Mouse (Mus musculus): ENCODE measurements around the gene Map2.

DNA sequence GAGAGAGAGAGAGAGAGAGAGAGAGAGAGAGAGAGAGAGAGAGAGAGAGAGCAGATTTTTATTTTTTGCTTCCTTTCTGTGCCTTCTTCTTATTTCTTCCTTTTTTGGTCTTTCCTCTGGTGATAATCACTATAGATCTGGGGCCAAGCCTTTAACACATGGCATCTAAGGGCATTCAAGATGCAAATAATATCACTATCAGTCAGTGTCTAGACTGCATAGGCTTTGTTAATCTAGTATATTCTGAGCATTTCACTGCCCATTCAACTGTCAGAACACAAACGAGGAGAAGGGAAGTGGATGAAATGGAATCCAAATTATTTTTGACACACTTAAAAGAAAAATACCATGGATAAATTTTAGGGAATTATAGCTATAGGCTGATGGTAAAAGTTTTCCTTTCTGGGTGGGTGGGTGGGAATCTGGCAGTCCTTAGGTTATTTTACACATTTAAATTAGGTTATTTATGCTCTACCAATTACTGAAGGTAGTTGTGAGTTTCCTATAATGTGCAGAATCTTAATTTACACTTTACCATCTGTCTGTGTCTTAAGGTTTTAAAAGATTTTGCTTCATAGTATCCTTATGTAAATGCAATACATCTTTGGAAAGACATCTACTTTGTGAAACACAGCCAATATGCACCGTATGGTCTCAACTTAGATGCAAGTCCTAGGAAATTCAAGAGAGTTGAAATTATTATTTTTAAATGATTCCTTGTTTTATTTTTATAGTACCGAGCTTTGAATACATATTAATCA, 117.2 kb downstream of the Map2 start:
- TF ChIP-seq MAFK (IDR thresholded peaks at IDR 0.05; ENCODE audit: insufficient read depth, low read depth, low read length), result no peak
- no peak for TF ChIP-seq CHD2 (IDR thresholded peaks at IDR 0.05; ENCODE audit: low read depth, low read length)
- no peak for TF ChIP-seq ZNF384 (IDR thresholded peaks at IDR 0.05; ENCODE audit: low read depth, low read length)
- no peak for TF ChIP-seq HCFC1 (IDR thresholded peaks at IDR 0.05; ENCODE audit: borderline replicate concordance, insufficient read depth, low read length)
- TF ChIP-seq ZC3H11A (IDR thresholded peaks at IDR 0.05; ENCODE audit: borderline replicate concordance, low read depth, low read length), result no peak

Measured in ES-E14 (cell line).